Mouse (Mus musculus) testis, adult 2 months (tissue): ENCODE data around the gene Aldh1a7. TPM values are rescaled to one million over a fixed set of nuclear protein-coding genes. Genes with fewer than 3 reads are reported as not detected.

ENCODE experiments used
- H3K27ac ChIP-seq: fragments of 200-500 bp; 2 replicates; pipeline ENCODE4 v1.5.1; 2012; ENCODE audit warnings: low read depth, low read length; ENCODE audit not compliant: control insufficient read depth, insufficient read depth
- H3K27me3 ChIP-seq: fragments of 200-500 bp; 2 replicates; pipeline ENCODE4 v1.6.1; 2012; ENCODE audit warnings: mild to moderate bottlenecking, low read length, moderate library complexity; ENCODE audit not compliant: control insufficient read depth, insufficient read depth
- H3K36me3 ChIP-seq: fragments of 200-500 bp; 2 replicates; pipeline ENCODE4 v1.6.1; 2012; ENCODE audit warnings: mild to moderate bottlenecking, low read length; ENCODE audit not compliant: control insufficient read depth, insufficient read depth
- H3K4me1 ChIP-seq: fragments of 200-500 bp; 2 replicates; pipeline ENCODE4 v1.6.1; 2012; ENCODE audit warnings: low read length; ENCODE audit not compliant: control insufficient read depth, insufficient read depth
- H3K4me3 ChIP-seq: fragments of 200-500 bp; 2 replicates; pipeline ENCODE4 v1.5.1; 2012; ENCODE audit warnings: low read depth, mild to moderate bottlenecking, low read length, moderate library complexity, mixed read lengths; ENCODE audit not compliant: control insufficient read depth
- CTCF ChIP-seq: fragments of 200-500 bp; IDR thresholded peaks from 2 replicates; pipeline ENCODE4 v1.5.1; 2012; ENCODE audit warnings: low read depth, mild to moderate bottlenecking, inconsistent platforms, low read length, moderate library complexity; ENCODE audit not compliant: control insufficient read depth, insufficient read depth, insufficient replicate concordance
- POLR2A ChIP-seq: fragments of 200-500 bp; IDR thresholded peaks from 2 replicates; pipeline ENCODE4 v1.6.1; 2012; ENCODE audit warnings: low read depth, mild to moderate bottlenecking, inconsistent platforms, low read length, moderate library complexity; ENCODE audit not compliant: control insufficient read depth
- polyA plus RNA-seq: library from polyadenylated mRNA; depleted of rRNA; stranded (reverse); fragments of >200 nt; gene quantifications from 2 replicates; pipeline ENCODE4 v1.2.3, GENCODE M21; 2012; rRNA removed

Gene Aldh1a7
- 4.3 and 5.9 TPM in 2 replicates for polyA plus RNA-seq

DNA sequence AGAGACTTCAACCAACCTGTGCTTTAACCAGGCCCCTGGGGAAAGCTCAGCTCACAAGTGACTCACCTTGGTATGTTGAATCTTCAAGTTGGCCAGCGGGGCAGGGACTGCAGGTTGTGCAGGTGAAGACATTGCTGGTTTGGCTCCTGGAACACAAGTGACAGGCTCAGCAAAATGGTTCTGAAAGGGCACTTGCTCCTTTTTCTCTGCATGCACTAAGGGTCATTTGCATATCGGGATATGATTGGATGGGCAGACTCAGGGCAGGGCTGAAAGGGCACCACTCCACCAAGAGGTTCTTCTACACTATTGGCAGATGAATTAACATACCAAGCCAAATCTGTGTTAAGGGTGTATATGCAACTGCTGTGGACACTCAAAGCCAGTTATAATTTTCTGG is at the start of gene Aldh1a7:
TSS of gene Aldh1a7 (minus strand) at position 182 of the 400 bp plus-strand sequence.
- Histone ChIP-seq H3K27ac (no peak within 1 kb of the TSS), H3K4me3 (no peak within 1 kb of the TSS), H3K36me3 (no peaks in the 10 kb centered on the region)

DNA sequence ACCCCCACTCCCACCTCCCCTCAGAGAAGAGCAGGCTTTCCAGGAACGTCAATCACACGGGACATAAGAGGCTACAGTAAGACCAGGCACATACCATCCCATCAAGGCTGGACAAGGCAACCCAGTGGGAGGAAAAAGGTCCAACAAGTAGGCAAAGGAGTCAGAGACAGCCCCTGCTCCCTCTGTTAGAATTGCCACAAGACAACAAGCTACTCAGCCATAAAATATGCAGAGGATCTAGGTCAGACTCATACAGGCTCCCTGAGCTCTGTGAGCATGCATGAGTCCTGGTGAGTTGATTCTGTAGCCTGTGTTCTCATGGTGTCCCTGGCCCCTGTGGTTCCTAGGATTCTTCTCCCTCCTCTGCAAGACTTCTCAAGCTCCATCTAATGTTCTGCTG is 48.3 kb upstream of the Aldh1a7 start:
- TF ChIP-seq POLR2A (no peak), CTCF (no peak)
- Histone ChIP-seq H3K27ac (no peak overlapping the region), H3K4me3 (no peak overlapping the region), H3K36me3 (no peaks in the 10 kb centered on the region), H3K4me1 (no peaks in the 10 kb centered on the region; the same call in 1 of the 2 replicates), H3K27me3 (no peaks in the 10 kb centered on the region)

More for the DNA sequence above, at the start of gene Aldh1a7:
- no peaks in the 10 kb centered on the region for H3K4me1 ChIP-seq
- TF ChIP-seq CTCF = no peak
- TF ChIP-seq POLR2A = no peak
- H3K27me3 ChIP-seq = no peaks in the 10 kb centered on the region

DNA sequence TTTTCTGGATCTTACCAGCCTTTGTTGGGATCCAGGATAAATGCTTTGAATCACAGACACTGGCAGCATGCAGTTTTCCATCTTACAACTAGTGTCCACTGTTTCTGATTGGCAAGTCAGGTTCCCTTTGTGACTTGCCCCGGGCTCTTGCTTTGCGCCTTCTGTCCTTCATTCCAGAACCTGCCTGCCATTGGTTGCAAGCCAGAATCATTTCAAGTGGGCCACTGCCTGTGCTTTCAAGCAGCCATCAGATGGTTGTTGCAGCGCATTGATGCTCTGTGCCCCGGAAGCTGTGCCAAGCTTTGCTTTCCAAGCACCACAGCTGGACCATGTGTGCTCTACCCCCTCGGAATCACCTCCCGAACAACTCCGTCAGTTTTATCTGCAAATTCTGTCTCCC is 46.6 kb upstream of the Aldh1a7 start:
- Histone ChIP-seq H3K4me3 (no peak overlapping the region), H3K27ac (no peak overlapping the region), H3K36me3 (no peaks in the 10 kb centered on the region), H3K27me3 (no peaks in the 10 kb centered on the region), H3K4me1 (no peaks in the 10 kb centered on the region; the same call in 1 of the 2 replicates)
- no peak for TF ChIP-seq POLR2A
- TF ChIP-seq CTCF = no peak

DNA sequence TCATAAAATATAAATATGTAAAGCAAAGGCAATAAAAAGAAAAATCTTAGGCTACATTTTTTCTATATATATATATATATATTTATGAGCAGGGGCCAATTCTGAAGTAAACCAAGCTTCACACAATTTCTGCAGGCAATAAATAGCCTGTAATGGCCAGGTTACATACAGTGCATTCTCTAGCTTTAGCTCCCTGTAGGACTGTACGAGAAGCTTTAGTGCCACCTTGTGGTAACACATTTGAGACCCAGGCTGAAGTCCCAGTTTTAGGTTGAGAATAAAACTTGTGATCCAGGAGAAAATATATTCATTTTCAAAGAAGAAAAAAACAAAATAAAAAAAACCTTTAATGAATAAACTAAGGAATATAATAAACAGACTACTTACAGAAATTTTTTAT is 36.9 kb upstream of the Aldh1a7 start:
- Histone ChIP-seq H3K36me3 (no peaks in the 10 kb centered on the region), H3K27ac (no peak overlapping the region), H3K27me3 (no peaks in the 10 kb centered on the region), H3K4me3 (no peak overlapping the region), H3K4me1 (no peaks in the 10 kb centered on the region)
- TF ChIP-seq CTCF (no peak), POLR2A (no peak)

DNA sequence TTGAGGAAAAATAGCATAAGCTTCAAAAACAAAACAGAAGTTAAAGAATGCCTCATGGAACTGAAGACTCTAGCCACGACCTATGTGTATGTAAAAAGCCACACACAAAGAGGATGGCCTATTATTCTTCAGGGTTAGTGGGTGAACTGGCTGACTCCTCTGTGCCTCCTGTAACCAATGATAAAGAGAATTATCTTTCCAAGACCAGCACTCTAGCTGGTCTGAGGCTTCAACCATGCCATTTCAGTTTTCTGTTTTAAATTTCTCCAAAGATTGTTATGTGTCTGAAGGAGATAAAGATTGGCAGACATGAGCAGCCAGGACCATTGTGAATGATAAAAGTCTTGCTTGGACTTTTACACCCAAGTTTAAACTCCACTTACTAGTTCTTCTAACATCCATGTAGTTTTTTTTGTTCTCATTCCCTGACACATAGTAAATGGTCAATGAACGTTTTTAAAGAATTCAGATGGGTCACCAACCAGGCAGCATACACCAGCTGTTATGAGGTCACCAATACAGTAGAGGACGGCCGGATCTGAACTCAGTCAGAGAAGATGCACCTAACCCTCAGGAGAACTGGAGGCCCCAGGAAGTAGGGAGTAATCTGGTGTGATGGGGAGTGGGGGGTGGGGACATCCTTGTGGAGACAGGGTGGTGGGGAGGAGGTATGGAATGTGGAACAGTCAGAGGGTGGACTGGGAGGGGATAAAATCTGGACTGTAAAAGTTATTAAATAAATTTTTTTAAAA is 34.5 kb upstream of the Aldh1a7 start:
- no peak overlapping the region for H3K4me3 ChIP-seq
- TF ChIP-seq POLR2A (no peak), CTCF (no peak)
- H3K27me3 ChIP-seq = no peaks in the 10 kb centered on the region
- no peaks in the 10 kb centered on the region for H3K4me1 ChIP-seq
- no peaks in the 10 kb centered on the region for H3K36me3 ChIP-seq
- H3K27ac ChIP-seq = no peak overlapping the region

DNA sequence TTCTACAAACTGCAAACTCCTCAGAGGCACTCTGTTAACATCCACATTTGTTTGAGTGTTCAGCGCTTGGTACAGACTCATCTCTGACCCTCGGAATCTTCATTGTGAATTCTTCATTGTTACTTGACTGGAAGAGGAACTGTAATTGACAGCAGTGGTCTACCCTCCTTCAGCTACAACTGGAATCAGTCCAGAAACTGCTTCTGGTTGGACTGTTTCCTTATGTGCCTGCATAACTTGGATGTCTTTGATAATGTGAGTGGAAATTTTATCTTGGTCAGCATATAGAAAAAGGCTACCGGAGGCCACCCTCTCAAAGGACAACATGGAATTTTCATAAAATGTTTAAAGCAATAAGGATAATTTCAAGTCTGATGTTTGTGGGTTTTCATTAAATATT is 33.8 kb upstream of the Aldh1a7 start:
- TF ChIP-seq CTCF = no peak
- TF ChIP-seq POLR2A = no peak
- H3K4me3 ChIP-seq = no peak overlapping the region
- H3K4me1 ChIP-seq = no peaks in the 10 kb centered on the region
- no peaks in the 10 kb centered on the region for H3K27me3 ChIP-seq
- no peak overlapping the region for H3K27ac ChIP-seq
- H3K36me3 ChIP-seq = no peaks in the 10 kb centered on the region

DNA sequence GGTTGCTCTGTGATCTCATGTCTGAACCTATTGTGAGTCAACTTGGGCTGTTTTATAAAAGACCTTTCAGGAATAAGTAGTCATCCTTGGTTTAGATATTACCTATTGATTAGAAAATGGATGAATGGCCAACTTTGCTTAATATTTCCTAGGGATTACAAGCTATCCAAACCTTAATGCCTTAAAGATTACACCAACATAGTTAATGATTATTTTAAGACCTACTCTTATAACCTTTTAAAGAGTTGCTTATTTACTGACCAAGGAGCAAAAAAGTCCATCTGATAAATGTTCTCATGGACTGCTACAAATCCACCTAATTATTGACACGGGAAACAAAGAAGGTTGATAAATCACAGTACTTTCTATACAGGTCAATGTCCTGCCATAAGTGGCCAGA is 17.3 kb upstream of the Aldh1a7 start:
- no peak overlapping the region for H3K27ac ChIP-seq
- no peaks in the 10 kb centered on the region for H3K4me1 ChIP-seq
- no peaks in the 10 kb centered on the region for H3K27me3 ChIP-seq
- no peaks in the 10 kb centered on the region for H3K36me3 ChIP-seq
- H3K4me3 ChIP-seq = no peak overlapping the region
- no peak for TF ChIP-seq POLR2A
- TF ChIP-seq CTCF = no peak
